Mouse (Mus musculus) stomach, embryonic 14.5 days (tissue): ENCODE measurements around the gene Cd7. TPM values are rescaled to one million over a fixed set of nuclear protein-coding genes. Genes with fewer than 3 reads are reported as not detected.

ENCODE experiments used
- ATAC-seq: fragments of 200-750 bp; cut with Nextera tagmentation; 2 replicates; pipeline ENCODE4 v1.8.0; 2017; ENCODE audit warnings: low read depth, moderate TSS enrichment; ENCODE audit not compliant: insufficient number of reproducible peaks, insufficient read depth, low FRiP score
- H3K27ac ChIP-seq: fragments of 300-500 bp; sonication (generic); 2 replicates; pipeline ENCODE4 v1.5.1; 2014; ENCODE audit warnings: mild to moderate bottlenecking, low read length, moderate library complexity, mixed read lengths
- H3K27me3 ChIP-seq: fragments of 300-500 bp; sonication (generic); 2 replicates; pipeline ENCODE4 v1.6.1; 2014; ENCODE audit warnings: low read length, control low read depth, mixed read lengths; ENCODE audit not compliant: control insufficient read depth, insufficient read depth
- H3K36me3 ChIP-seq: fragments of 300-500 bp; sonication (generic); 2 replicates; pipeline ENCODE4 v1.6.1; 2014; ENCODE audit warnings: mild to moderate bottlenecking, control low read depth, low read length, moderate library complexity, mixed read lengths; ENCODE audit not compliant: control insufficient read depth, insufficient read depth
- H3K4me1 ChIP-seq: fragments of 300-500 bp; sonication (generic); 2 replicates; pipeline ENCODE4 v1.6.1; 2014; ENCODE audit warnings: low read length, control low read depth, mixed read lengths; ENCODE audit not compliant: control insufficient read depth, insufficient read depth
- H3K4me2 ChIP-seq: fragments of 300-500 bp; sonication (generic); replicated peaks from 2 replicates; pipeline ENCODE4 v1.6.1; 2014; ENCODE audit warnings: low read depth, low read length, control low read depth
- H3K4me3 ChIP-seq: fragments of 300-500 bp; sonication (generic); 2 replicates; pipeline ENCODE4 v1.5.1; 2014; ENCODE audit warnings: low read depth, low read length, control low read depth
- H3K9ac ChIP-seq: fragments of 300-500 bp; sonication (generic); replicated peaks from 2 replicates; pipeline ENCODE4 v1.6.1; 2014; ENCODE audit warnings: low read depth, mild to moderate bottlenecking, control low read depth, low read length, moderate library complexity, mixed read lengths
- H3K9me3 ChIP-seq: fragments of 300-500 bp; sonication (generic); 2 replicates; pipeline ENCODE4 v1.6.1; 2016; ENCODE audit warnings: low read depth, low read length, control low read depth; ENCODE audit not compliant: control insufficient read depth
- WGBS: fragments of 180-500 bp; shearing (Covaris S2); extraction: QIAGEN DNeasy Blood & Tissue Kit; methylation state at CpG from one replicate; pipeline ENCODE4 v1.1.7; 2014; 5-methylcytosine and 5-hydroxymethylcytosine counted together
- polyA plus RNA-seq: library from polyadenylated mRNA; unstranded; fragments of >200 nt; fragmentation: Nextera tagmentation; extraction: Ambion mirVana; gene quantifications from 2 replicates; pipeline ENCODE4 v1.2.1, GENCODE M21; 2014

Gene Cd7
- polyA plus RNA-seq, 1 experiment from 2014 or later = 2.1 TPM

- Histone ChIP-seq H3K27me3 (no peaks in the 10 kb centered on the region), H3K4me2 (no peak overlapping the region), H3K9ac (no peak overlapping the region), H3K4me3 (no peak overlapping the region), H3K36me3 (no peaks in the 10 kb centered on the region), H3K27ac (no peak overlapping the region), H3K4me1 (no peaks in the 10 kb centered on the region), H3K9me3 (no peaks in the 10 kb centered on the region)
- 35% methylated on average over 6 of the region's 6 CpGs for WGBS
- ATAC-seq = no peak
Measured at GRCm38 (mm10) chr11:121015472-121015871, 23.7 kb downstream of the Cd7 start.

- Histone ChIP-seq H3K4me2 (peak overlapping the region; percentile 36), H3K36me3 (no peaks in the 10 kb centered on the region), H3K4me3 (no peak overlapping the region), H3K27me3 (no peaks in the 10 kb centered on the region), H3K9me3 (no peaks in the 10 kb centered on the region), H3K9ac (no peak overlapping the region), H3K4me1 (no peaks in the 10 kb centered on the region), H3K27ac (no peak overlapping the region)
- ATAC-seq = 0 out of 2 replicates have a peak, but pooled peaks have one; percentile 33
- 41% methylated on average over 19 of the region's 19 CpGs for WGBS
Measured at GRCm38 (mm10) chr11:121014896-121015300, 24.3 kb downstream of the Cd7 start.

- Histone ChIP-seq H3K9me3 (no peaks in the 10 kb centered on the region), H3K4me2 (no peak overlapping the region), H3K9ac (no peak overlapping the region), H3K27ac (no peak overlapping the region), H3K4me3 (no peak overlapping the region), H3K4me1 (no peaks in the 10 kb centered on the region), H3K36me3 (no peaks in the 10 kb centered on the region), H3K27me3 (no peaks in the 10 kb centered on the region)
- 81% methylated on average over 7 of the region's 7 CpGs for WGBS
- no peak for ATAC-seq
Measured at GRCm38 (mm10) chr11:121013656-121014055, 25.6 kb downstream of the Cd7 start.

- Histone ChIP-seq H3K9me3 (no peaks in the 10 kb centered on the region), H3K4me1 (no peaks in the 10 kb centered on the region), H3K4me2 (no peak overlapping the region), H3K27ac (no peak overlapping the region), H3K9ac (no peak overlapping the region), H3K36me3 (no peaks in the 10 kb centered on the region), H3K4me3 (no peak overlapping the region), H3K27me3 (no peaks in the 10 kb centered on the region)
- 96% methylated on average over 3 of the region's 3 CpGs for WGBS
- no peak for ATAC-seq
Measured at GRCm38 (mm10) chr11:121010044-121010755, 29.0 kb downstream of the Cd7 start.

GRCm38 (mm10) chr11:121006184-121006583 is 33.0 kb downstream of the Cd7 start:
- Histone ChIP-seq H3K9ac (no peak overlapping the region), H3K4me1 (no peaks in the 10 kb centered on the region), H3K36me3 (no peaks in the 10 kb centered on the region), H3K4me3 (no peak overlapping the region), H3K4me2 (no peak overlapping the region), H3K9me3 (no peaks in the 10 kb centered on the region), H3K27me3 (no peaks in the 10 kb centered on the region), H3K27ac (no peak overlapping the region)
- 70% methylated on average over 6 of the region's 6 CpGs for WGBS
- ATAC-seq = no peak

- Histone ChIP-seq H3K27ac (no peak overlapping the region), H3K27me3 (no peaks in the 10 kb centered on the region), H3K36me3 (no peaks in the 10 kb centered on the region), H3K4me2 (no peak overlapping the region), H3K4me3 (no peak overlapping the region), H3K4me1 (no peaks in the 10 kb centered on the region), H3K9ac (no peak overlapping the region), H3K9me3 (no peaks in the 10 kb centered on the region)
- 51% methylated on average over 5 of the region's 5 CpGs for WGBS
- no peak for ATAC-seq
Measured at GRCm38 (mm10) chr11:121004281-121004680, 34.9 kb downstream of the Cd7 start.

GRCm38 (mm10) chr11:121001966-121002365 is 37.3 kb downstream of the Cd7 start:
- Histone ChIP-seq H3K36me3 (no peaks in the 10 kb centered on the region), H3K27ac (no peak overlapping the region), H3K9me3 (no peaks in the 10 kb centered on the region), H3K27me3 (no peaks in the 10 kb centered on the region), H3K9ac (no peak overlapping the region), H3K4me1 (no peaks in the 10 kb centered on the region), H3K4me2 (no peak overlapping the region), H3K4me3 (no peak overlapping the region)
- WGBS = 35% methylated on average over 4 of the region's 4 CpGs
- ATAC-seq = no peak

GRCm38 (mm10) chr11:120994741-120995140 is 44.5 kb downstream of the Cd7 start:
- Histone ChIP-seq H3K27ac (no peak overlapping the region), H3K9me3 (no peaks in the 10 kb centered on the region), H3K9ac (no peak overlapping the region), H3K4me2 (no peak overlapping the region), H3K4me3 (no peak overlapping the region), H3K36me3 (no peaks in the 10 kb centered on the region), H3K4me1 (peaks cover 10% of the 10 kb centered on the region; the same call in 1 of the 2 replicates), H3K27me3 (no peaks in the 10 kb centered on the region)
- ATAC-seq = no peak
- WGBS = 71% methylated on average over 6 of the region's 6 CpGs

- no peak overlapping the region for H3K9ac ChIP-seq
- H3K27me3 ChIP-seq = no peaks in the 10 kb centered on the region
- peaks cover 20% of the 10 kb centered on the region; the same call in 1 of the 2 replicates for H3K4me1 ChIP-seq
- no peak overlapping the region for H3K4me2 ChIP-seq
- H3K27ac ChIP-seq = no peak overlapping the region
- no peak overlapping the region for H3K4me3 ChIP-seq
- H3K9me3 ChIP-seq = no peaks in the 10 kb centered on the region
- 77% methylated on average over 5 of the region's 5 CpGs for WGBS
- no peaks in the 10 kb centered on the region for H3K36me3 ChIP-seq
- ATAC-seq = no peak
Measured at GRCm38 (mm10) chr11:120993586-120993985, 45.6 kb downstream of the Cd7 start.
